Mouse (Mus musculus) c-Kit-positive CD71-positive TER-119-positive erythroid progenitor cells, embryonic 14.5 days (primary cell): ENCODE results near the gene Nav2.

Source experiments
- DNase-seq: peaks from one replicate; pipeline ENCODE4 v3.0.0-alpha.2; 2013; ENCODE audit warnings: low spot score

The Nav2 gene

GRCm38 (mm10) chr7:49360597-49360996, 452.1 kb downstream of the Nav2 start:
- DNase-seq: no peak

GRCm38 (mm10) chr7:49361465-49362090, 453.1 kb downstream of the Nav2 start:
- DNase-seq: no peak

- DNase-seq: no peak
Observed at GRCm38 (mm10) chr7:49364486-49365162, 456.1 kb downstream of the Nav2 start.

GRCm38 (mm10) chr7:49368590-49368989, 460.1 kb downstream of the Nav2 start:
- DNase-seq: no peak

GRCm38 (mm10) chr7:49369006-49369405, 460.5 kb downstream of the Nav2 start:
- DNase-seq: no peak

- DNase-seq: no peak
Observed at GRCm38 (mm10) chr7:49369809-49370473, 461.4 kb downstream of the Nav2 start.

- no peak for DNase-seq
Observed at GRCm38 (mm10) chr7:49371345-49371744, 462.8 kb downstream of the Nav2 start.

- no peak for DNase-seq
Observed at GRCm38 (mm10) chr7:49371972-49372371, 463.5 kb downstream of the Nav2 start.

GRCm38 (mm10) chr7:49373173-49373572, 464.7 kb downstream of the Nav2 start:
- no peak for DNase-seq

GRCm38 (mm10) chr7:49373661-49374060, 465.1 kb downstream of the Nav2 start:
- DNase-seq: no peak

GRCm38 (mm10) chr7:49375499-49375974, 467.0 kb downstream of the Nav2 start:
- DNase-seq: no peak

- no peak for DNase-seq
Observed at GRCm38 (mm10) chr7:49378608-49379007, 470.1 kb downstream of the Nav2 start.

GRCm38 (mm10) chr7:49380940-49381339, 472.4 kb downstream of the Nav2 start:
- DNase-seq: no peak

- DNase-seq: no peak
Observed at GRCm38 (mm10) chr7:49382884-49383283, 474.4 kb downstream of the Nav2 start.

- DNase-seq: no peak
Observed at GRCm38 (mm10) chr7:49388137-49388536, 479.6 kb downstream of the Nav2 start.

- no peak for DNase-seq
Observed at GRCm38 (mm10) chr7:49390312-49390711, 481.8 kb downstream of the Nav2 start.

GRCm38 (mm10) chr7:49390829-49391228, 482.3 kb downstream of the Nav2 start:
- no peak for DNase-seq

- no peak for DNase-seq
Observed at GRCm38 (mm10) chr7:49392180-49392579, 483.7 kb downstream of the Nav2 start.

- DNase-seq: no peak
Observed at GRCm38 (mm10) chr7:49392834-49393233, 484.3 kb downstream of the Nav2 start.

- no peak for DNase-seq
Observed at GRCm38 (mm10) chr7:49393857-49394256, 485.3 kb downstream of the Nav2 start.

GRCm38 (mm10) chr7:49396202-49396601, 487.7 kb downstream of the Nav2 start:
- DNase-seq: no peak

GRCm38 (mm10) chr7:49397441-49398003, 489.0 kb downstream of the Nav2 start:
- no peak for DNase-seq

- DNase-seq: no peak
Observed at GRCm38 (mm10) chr7:49398020-49398516, 489.6 kb downstream of the Nav2 start.
